Mouse (Mus musculus): ENCODE measurements at regions not wholly inside any gene's neighbourhood (a gene's known extent, or its start where the extent isn't known, plus 50 kb on each side); places are given as distances from the start of the nearest gene placed in this dataset.

- TF ChIP-seq CEBPB (IDR thresholded peaks at IDR 0.05; ENCODE audit: low read depth): no peak
- no peak for TF ChIP-seq FOSL1 (IDR thresholded peaks at IDR 0.05; ENCODE audit: insufficient read depth, low read length, poor library complexity, severe bottlenecking)
- no peak for TF ChIP-seq MYOD1 (IDR thresholded peaks at IDR 0.05; ENCODE audit: control insufficient read depth, insufficient read length, low read depth)
- no peak for TF ChIP-seq CTCF (IDR thresholded peaks at IDR 0.05; ENCODE audit: control insufficient read depth, insufficient read depth, insufficient read length)
- TF ChIP-seq MAX (IDR thresholded peaks at IDR 0.05): no peak
- TF ChIP-seq MYOG (IDR thresholded peaks at IDR 0.05; ENCODE audit: control insufficient read depth, extremely low read depth, insufficient read length): no peak
- no peak for TF ChIP-seq USF1 (IDR thresholded peaks at IDR 0.05; ENCODE audit: low read depth)
Observed at GRCm38 (mm10) chr6:106946227-106946927, 146.5 kb upstream of the Crbn start.

Data from C2C12 (cell line).